Mouse (Mus musculus): Measurements from ENCODE around the gene Cirbp.
"Not testable (repeated sequence)": the region's sequence is repeated elsewhere in the genome, so short reads cannot be mapped to it uniquely, and the experiment has no call there.

The Cirbp gene

GRCm38 (mm10) chr10:80208841-80209371, 43.1 kb downstream of the Cirbp start:
- no peak for DNase-seq (ENCODE audit: low spot score in 2 of 2)

- DNase-seq (ENCODE audit: low spot score in 2 of 2) = not testable (repeated sequence)
Observed at GRCm38 (mm10) chr10:80211547-80212103, 45.8 kb downstream of the Cirbp start.

DNA sequence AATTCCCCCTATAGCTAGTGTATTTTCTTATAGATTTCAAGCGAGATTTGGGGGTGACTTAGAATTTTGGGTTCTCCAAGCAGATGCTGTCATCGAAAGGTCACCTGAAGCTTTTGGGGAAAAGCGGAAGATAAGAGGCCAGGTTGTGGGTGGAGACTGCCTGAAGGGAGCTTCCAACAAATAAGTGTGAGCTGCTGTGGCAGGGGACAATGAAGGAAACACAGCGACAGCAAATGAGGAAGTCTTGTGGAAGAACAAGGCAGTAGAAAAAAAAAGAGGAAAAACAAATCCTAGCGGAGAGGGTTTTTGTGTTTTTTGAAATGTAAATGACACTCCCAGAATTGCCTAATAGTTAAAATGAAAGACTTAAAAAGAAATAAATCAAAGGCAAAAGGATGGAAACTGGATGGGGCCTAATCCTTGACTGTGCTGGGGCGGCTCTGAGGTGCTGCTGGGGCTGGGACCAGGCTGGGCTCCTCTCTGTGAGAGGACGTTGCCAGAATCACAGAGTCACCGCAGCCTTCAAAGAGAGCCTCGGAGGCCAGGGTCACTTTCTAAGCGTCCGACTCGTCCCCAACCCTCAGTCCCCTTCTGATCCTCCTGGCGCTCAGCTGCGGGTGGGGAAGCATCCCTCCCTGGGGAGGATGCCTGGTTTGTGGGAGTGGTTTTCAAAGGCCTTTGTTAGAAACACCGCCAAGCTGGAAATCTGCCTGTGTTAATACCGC, 49.4 kb downstream of the Cirbp start:
- no peak for DNase-seq (ENCODE audit: low spot score in 2 of 2)

- DNase-seq (ENCODE audit: low spot score in 2 of 2) = no peak
Observed at GRCm38 (mm10) chr10:80220676-80221075, 54.9 kb downstream of the Cirbp start.
